Mouse (Mus musculus): ENCODE results near the gene Scarb1.

Scarb1 gene

GRCm38 (mm10) chr5:125305229-125306081, 35.4 kb downstream of the Scarb1 start:
- no peak for DNase-seq (ENCODE audit: low spot score)

DNA sequence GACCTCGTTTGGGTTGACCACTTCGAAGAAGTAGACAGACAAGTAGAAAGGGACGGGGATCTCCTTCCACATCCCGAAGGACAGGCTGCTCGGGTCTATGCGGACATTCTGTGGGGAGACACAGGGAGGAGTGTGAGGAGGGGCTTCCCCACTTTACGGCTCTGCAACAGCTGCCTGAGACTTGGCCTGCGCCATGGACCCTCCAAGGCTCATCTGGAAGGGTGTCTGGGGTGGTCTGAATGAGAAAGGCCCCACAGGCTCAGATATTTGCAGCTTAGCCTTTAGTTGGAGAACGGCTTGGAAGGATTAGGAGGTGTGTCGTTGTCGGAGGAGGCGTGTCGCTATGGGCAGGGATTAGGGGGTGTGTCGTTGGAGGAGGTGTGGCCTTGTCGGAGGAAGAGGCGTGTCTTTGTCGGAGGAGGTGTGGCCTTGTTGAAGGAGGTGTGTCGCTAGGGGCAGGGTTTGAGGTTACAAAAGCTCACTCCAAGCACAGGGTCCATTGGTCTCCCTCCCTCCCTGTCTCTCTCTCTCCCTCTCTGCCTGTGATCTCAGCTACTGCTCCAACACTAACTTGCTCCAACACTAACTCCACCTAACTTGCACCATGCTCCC, 36.5 kb downstream of the Scarb1 start:
- DNase-seq (ENCODE audit: low spot score): no peak

- DNase-seq (ENCODE audit: low spot score): no peak
These were observed 37.8 kb downstream of the Scarb1 start for GRCm38 (mm10) chr5:125303055-125303454.

DNA sequence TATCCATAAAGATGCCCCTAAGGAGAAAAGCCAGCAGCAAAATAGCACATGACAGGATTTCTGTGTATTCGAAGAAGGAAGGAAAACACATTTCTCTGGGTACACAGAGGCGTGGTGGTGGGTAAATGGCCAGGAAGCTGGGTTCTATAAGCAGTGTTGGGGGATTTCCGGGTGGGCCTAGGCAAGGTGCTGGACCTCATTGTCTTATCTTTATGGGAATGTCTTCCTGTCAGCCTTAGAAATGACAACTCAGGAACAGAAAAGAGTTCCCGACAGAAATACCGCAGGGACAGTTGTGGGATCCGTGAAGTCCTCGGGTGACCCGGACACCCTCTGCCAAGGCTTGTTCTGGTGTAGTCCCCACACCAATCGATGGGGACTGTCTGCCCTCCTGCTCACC, 42.7 kb downstream of the Scarb1 start:
- no peak for DNase-seq (ENCODE audit: low spot score)

- DNase-seq (ENCODE audit: low spot score): no peak
These were observed 43.7 kb downstream of the Scarb1 start for GRCm38 (mm10) chr5:125297171-125297570.

- DNase-seq (ENCODE audit: low spot score): no peak
These were observed 47.9 kb downstream of the Scarb1 start for GRCm38 (mm10) chr5:125292951-125293350.

- DNase-seq (ENCODE audit: low spot score): no peak
These were observed 49.0 kb downstream of the Scarb1 start for GRCm38 (mm10) chr5:125291895-125292294.

DNA sequence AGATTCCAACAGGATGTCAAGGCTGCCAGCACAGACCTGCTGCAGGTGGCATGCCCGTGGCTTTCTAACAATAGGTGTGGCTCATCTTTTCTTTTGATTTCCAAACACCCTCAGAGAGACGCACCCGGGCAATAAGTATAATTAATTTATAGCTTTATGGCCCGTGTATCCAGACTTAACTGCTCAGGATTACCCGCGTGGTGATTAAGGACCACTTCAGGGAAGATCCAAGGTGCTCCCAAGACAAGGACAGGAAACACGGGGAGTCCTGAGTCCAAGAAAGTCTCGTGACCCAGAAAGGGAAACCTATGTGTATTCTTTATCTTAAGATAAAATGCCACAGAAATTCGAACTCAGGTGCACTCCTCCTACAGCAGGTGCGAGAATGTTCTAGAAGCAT, 49.5 kb downstream of the Scarb1 start:
- DNase-seq (ENCODE audit: low spot score): no peak

- no peak for DNase-seq (ENCODE audit: low spot score)
These were observed 53.7 kb downstream of the Scarb1 start for GRCm38 (mm10) chr5:125287053-125287655.

GRCm38 (mm10) chr5:125286090-125286489, 54.8 kb downstream of the Scarb1 start:
- DNase-seq (ENCODE audit: low spot score): no peak

DNA sequence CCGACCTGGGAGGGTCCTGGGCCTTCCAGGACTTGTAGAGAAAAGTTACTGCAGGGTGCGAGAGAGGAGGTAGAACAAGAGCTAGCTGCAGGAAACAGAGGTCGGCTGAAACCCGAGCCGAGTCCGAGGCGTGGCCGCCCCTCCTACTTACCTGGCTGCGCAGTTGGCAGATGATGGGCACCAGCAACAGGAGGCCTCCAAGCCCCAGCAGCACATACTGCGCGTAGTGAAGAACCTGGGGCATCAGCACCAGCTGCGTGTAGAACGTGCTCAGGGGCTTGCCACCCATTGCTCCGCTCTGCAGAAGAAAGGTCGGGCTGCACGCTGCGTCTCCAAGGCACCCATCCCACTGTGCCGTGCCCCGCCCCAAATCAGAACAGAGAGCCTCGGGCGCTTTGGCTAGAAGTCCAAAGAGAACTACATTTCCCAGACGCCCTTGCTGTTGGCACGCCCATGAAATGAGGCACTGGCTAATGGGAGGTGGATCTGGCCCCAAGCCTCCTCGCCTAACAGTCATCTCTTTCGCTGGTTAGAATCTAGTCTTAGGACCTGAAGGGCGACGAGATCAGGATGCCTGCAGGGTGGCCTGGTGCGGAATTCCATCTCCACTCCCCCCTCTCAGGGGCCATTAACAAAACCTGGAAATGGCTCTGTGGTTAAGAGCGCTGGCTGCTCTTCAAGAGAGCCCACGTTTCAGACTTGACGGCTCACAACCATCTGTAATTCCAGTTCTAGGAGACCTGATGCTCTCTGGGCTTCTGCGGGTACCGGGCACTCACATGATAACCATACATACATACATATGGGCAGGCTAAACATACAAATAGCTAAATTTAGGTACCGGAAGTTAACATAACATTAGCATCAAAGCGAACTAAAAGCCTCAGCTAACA, 56.9 kb downstream of the Scarb1 start:
- no peak for DNase-seq (ENCODE audit: low spot score)

DNA sequence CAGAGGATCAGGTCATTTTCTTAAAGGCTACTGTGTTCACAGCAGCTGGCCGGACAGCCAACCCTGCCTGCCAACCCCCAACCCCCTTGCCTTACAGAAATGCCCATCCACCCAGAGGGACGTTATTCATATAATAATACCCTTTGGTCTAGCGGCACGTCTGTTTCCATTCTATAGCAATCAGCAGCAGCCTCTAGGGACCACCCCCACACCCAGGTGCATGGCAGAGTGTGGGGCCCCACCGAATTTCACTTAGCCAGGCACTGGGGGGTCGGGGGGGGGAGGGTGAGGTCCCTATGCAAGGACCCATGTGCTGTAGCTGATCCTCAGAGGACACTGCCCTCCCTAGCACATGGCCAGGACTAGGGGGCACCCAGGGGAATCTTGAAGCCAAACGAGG, 61.7 kb downstream of the Scarb1 start:
- no peak for DNase-seq (ENCODE audit: low spot score)

DNA sequence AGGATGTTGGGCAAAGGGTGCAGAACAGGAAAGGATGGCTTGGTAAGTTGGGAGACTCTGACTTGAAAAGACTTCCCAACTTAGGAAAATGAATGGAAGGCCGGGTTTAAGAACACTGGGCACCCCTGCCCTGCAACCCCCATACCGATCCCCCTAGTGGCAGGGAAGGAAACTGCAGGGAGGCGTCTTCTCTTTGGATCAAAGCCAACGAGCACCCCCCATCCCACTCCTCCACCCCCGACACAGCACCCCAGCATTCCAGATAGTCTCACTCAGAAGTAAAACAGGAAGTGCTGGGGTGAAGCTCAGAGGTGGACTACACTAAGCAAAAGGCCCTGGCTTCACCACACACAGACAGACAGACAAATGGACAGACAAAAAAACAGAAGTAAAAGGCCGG, 62.6 kb downstream of the Scarb1 start:
- DNase-seq (ENCODE audit: low spot score): no peak

- DNase-seq (ENCODE audit: low spot score): no peak
These were observed 63.6 kb downstream of the Scarb1 start for GRCm38 (mm10) chr5:125277313-125277712.

GRCm38 (mm10) chr5:125276765-125277164, 64.1 kb downstream of the Scarb1 start:
- no peak for DNase-seq (ENCODE audit: low spot score)

- no peak for DNase-seq (ENCODE audit: low spot score)
These were observed 65.6 kb downstream of the Scarb1 start for GRCm38 (mm10) chr5:125275315-125275714.

- DNase-seq (ENCODE audit: low spot score): no peak
These were observed 66.1 kb downstream of the Scarb1 start for GRCm38 (mm10) chr5:125274773-125275172.

DNA sequence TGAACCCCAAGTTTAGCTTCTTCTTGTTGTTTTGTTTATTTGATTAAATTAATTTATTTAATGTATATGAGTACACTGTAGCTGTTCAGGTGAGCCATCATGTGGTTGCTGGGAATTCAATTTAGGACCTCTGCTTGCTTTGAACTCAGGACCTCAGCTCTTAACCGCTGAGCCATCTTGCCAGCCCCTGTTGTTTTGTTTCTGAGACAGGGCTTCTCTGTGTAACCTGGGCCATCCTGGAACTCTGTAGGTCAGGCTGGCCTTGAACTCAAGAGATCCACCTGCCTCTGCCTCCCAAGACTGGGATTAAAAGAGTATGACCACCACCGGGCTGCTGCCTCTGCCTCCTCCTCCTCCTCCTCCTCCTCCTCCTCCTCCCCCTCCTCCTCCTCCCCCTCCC, 66.7 kb downstream of the Scarb1 start:
- DNase-seq (ENCODE audit: low spot score): no peak

- DNase-seq (ENCODE audit: low spot score): peak; percentile 51
These were observed 67.2 kb downstream of the Scarb1 start for GRCm38 (mm10) chr5:125273666-125274109.

DNA sequence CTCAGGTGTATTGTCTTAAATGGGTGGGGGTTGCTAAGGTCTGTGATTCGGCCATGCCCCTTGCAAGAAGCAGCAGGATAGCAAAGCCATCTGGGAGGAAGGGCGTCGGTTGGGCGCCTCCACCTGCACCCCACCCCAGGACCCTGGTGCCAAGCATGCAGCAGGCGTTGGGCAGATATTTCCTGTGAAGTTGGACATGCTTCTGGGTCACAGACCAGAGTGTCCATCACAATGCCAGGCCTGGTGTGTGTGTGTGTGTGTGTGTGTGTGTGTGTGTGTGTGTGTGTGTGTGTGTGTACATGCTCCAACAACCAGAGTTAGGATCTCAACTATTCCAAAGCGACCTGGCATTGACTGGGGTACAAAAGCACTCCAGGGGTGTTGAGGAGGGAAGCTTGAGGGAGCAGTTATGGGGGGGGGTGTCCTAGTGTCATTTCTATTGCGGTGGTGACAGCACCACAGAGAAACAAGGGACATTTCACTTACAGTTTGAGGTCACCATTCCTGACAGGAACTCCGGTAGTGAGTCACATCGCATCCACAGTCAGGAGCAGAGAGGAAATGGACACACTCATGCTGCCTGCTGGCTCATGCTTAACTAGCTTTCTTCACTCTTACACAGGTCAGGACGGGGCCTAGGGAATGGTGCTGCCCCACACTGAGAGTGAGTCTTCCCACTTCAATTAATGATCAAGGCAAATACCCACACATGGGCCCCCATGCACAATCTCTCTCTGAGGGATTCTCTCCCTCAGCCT, 68.5 kb downstream of the Scarb1 start:
- no peak for DNase-seq (ENCODE audit: low spot score)

GRCm38 (mm10) chr5:125271531-125272203, 69.2 kb downstream of the Scarb1 start:
- peak; percentile 68 for DNase-seq (ENCODE audit: low spot score)
